Mouse (Mus musculus): Measurements from ENCODE around the gene Slc38a8. TPM values are rescaled to one million over a fixed set of nuclear protein-coding genes. Genes with fewer than 3 reads are reported as not detected.

Gene Slc38a8
- polyA plus RNA-seq, 1 experiment from 2014 or later: not detected

DNA sequence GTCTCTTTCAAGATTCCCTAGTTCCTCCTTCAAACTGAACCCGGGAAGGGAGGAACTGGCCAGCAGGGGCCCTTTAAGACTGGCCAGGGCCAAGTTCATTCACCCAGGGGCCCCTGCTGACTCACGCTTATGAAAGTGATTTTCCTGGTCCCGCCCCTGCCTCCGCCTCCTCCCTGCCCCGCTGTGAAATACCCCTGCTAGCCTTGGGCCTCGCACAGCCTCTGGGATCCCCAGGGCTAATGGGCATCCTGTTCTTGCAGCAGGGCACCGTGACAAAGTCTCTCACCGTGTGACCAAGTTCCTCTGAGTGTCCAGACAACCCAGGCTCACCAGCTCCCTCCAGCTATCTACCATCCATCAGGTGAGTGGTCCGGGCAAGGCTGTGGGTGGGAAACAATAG, 64.6 kb downstream of the Slc38a8 start:
- Histone ChIP-seq H3K27ac (replicated peaks) (no peak overlapping the region), H3K36me3 (no peaks in the 10 kb centered on the region), H3K4me3 (replicated peaks) (no peak overlapping the region), H3K4me2 (no peak overlapping the region), H3K27me3 (replicated peaks) (no peaks in the 10 kb centered on the region; the same call in 1 of the 2 replicates), H3K9ac (replicated peaks) (no peak overlapping the region), H3K9me3 (replicated peaks) (no peaks in the 10 kb centered on the region), H3K4me1 (peaks cover 19% of the 10 kb centered on the region)
- 24% methylated on average over 9 of the region's 9 CpGs for WGBS
- ATAC-seq (ENCODE audit: low FRiP score): no peak

DNA sequence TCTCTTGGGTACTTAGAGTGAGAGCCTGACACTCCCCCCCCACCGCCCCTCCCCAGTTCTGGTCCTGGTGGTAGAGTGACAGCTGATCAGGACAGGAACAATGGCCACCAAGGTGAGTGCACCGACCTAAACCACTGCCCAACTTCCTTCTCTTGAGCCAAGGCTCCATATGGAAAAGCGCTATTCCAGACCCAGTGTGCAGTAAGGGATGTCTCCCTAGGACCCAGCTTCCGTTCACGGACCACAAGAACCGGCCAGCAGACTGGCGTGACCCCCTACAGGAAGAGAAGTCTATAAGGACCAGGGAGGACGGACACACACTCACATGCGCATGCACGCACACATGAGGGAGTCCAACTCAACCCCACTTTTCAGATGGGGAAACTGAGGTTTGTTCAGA, 65.2 kb downstream of the Slc38a8 start:
- Histone ChIP-seq H3K27me3 (replicated peaks) (no peaks in the 10 kb centered on the region; the same call in 1 of the 2 replicates), H3K4me1 (peaks cover 19% of the 10 kb centered on the region), H3K9me3 (replicated peaks) (no peaks in the 10 kb centered on the region), H3K9ac (replicated peaks) (no peak overlapping the region), H3K36me3 (no peaks in the 10 kb centered on the region), H3K4me2 (no peak overlapping the region), H3K27ac (replicated peaks) (no peak overlapping the region), H3K4me3 (replicated peaks) (no peak overlapping the region)
- 88% methylated on average over 10 of the region's 10 CpGs for WGBS
- no peak for ATAC-seq (ENCODE audit: low FRiP score)

DNA sequence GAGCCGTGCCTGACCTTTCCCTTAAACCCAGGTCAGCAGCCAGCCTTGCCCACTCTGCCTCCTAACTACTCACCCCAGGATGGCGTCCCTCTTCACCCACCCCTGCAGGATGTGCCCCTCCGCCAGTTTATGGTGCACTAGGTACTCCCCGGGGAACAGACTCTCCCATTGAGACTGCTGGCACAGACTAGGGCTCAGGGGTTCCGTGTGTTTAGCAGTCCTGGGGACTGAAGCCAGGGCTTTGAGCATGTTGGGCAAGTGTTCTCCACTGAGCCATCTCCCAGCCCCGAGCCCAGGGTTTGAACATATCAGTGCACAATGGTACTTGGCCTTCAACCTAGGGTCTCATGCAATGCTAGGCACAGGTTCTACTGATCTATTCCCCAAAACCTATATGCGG, 66.0 kb downstream of the Slc38a8 start:
- no peaks in the 10 kb centered on the region for H3K36me3 ChIP-seq
- no peak for ATAC-seq (ENCODE audit: low FRiP score)
- WGBS: 82% methylated on average over 7 of the region's 7 CpGs

DNA sequence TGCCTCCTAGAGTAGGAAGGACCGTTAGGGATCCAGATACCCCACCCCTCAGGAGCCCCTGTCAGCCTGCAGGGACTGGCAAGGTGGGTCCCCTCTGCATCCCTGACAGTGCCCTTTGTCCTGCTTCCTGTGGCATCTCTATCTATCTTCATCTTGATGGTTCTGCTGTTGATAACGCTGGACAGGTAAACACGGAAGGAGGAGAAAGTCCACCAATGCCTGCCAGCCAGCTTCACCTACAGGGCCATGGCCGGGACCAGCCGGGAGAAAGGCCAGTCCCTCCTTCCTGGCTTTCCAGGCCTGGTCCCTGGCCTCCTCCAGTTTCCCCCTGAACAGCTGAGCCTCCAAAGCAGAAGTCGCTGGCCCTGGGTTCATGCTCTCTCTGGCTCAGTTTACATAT, 66.9 kb downstream of the Slc38a8 start:
- Histone ChIP-seq H3K27me3 (replicated peaks) (no peaks in the 10 kb centered on the region; the same call in 1 of the 2 replicates), H3K36me3 (no peaks in the 10 kb centered on the region), H3K27ac (replicated peaks) (no peak overlapping the region), H3K9me3 (replicated peaks) (no peaks in the 10 kb centered on the region), H3K4me3 (replicated peaks) (no peak overlapping the region), H3K9ac (replicated peaks) (no peak overlapping the region), H3K4me1 (peaks cover 4% of the 10 kb centered on the region), H3K4me2 (no peak overlapping the region)
- 77% methylated on average over 6 of the region's 6 CpGs for WGBS
- no peak for ATAC-seq (ENCODE audit: low FRiP score)

More for the DNA sequence above, 66.0 kb downstream of the Slc38a8 start:
- no peak overlapping the region for H3K9ac ChIP-seq (replicated peaks)
- H3K27ac ChIP-seq (replicated peaks): no peak overlapping the region
- no peak overlapping the region for H3K4me2 ChIP-seq
- peaks cover 14% of the 10 kb centered on the region for H3K4me1 ChIP-seq
- no peak overlapping the region for H3K4me3 ChIP-seq (replicated peaks)
- H3K9me3 ChIP-seq (replicated peaks): no peaks in the 10 kb centered on the region
- H3K27me3 ChIP-seq (replicated peaks): no peaks in the 10 kb centered on the region; the same call in 1 of the 2 replicates

DNA sequence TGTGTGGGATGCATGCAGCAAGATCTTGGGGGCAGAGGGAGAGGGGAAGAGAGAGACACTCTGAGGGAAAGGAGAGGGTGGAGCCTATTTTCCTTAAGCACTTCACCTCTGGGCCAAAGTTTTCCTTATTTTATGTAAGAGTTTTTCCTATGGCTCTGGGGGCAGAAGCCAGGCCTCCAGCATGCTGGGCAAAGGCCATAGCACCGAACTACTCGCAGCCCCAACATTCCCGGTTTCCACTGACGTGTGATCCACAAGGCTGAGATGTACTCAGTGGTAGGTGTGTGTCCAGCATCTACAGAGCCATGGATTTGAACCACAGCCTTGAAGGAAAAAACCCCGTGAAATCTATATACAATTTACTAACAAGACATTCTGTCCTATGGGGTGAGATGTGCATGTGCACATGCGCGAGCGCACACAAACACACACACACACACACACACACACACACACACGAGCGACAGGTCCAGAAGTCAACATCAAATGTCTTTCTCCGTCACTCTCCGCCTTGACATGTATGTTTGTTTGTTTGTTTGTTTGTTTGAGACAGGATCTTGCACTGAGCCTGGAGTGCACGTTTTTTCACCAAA, 67.8 kb downstream of the Slc38a8 start, which contains the start of gene Osgin1:
Gene Osgin1 (plus strand): TSS at position 543 of the 593 bp plus-strand sequence.
- no peak within 1 kb of the TSS for H3K4me2 ChIP-seq
- no peak within 1 kb of the TSS for H3K9ac ChIP-seq (replicated peaks)
- no peak within 1 kb of the TSS for H3K27ac ChIP-seq (replicated peaks)
- H3K27me3 ChIP-seq (replicated peaks): no peaks in the 10 kb centered on the region; the same call in 1 of the 2 replicates
- H3K4me3 ChIP-seq (replicated peaks): no peak within 1 kb of the TSS
- H3K4me1 ChIP-seq: no peaks in the 10 kb centered on the region
- no peaks in the 10 kb centered on the region for H3K9me3 ChIP-seq (replicated peaks)
- 92% methylated on average over 13 of the region's 13 CpGs for WGBS
- ATAC-seq (ENCODE audit: low FRiP score): no peak
- no peaks in the 10 kb centered on the region for H3K36me3 ChIP-seq

DNA sequence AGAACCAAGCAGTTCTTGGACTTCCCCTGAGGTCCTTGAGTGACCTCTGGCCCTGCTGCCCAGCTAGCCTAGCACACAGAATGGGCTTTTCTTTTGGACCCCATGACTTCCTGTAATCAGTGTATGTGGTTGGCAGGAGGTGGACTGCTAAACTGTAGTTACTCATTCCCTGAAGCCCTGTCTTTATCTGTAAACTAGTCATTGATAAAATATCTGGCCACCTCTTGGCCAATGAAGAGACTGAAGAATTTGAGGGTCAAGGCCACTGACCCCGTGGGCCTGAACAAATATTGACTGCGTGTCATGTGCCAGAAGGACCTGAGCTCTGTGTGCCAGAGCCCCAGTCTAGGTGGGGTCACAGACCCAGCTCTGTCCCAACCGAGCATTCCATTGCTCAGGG, 69.1 kb downstream of the Slc38a8 start:
- H3K4me2 ChIP-seq: no peak overlapping the region
- no peaks in the 10 kb centered on the region for H3K9me3 ChIP-seq (replicated peaks)
- no peak overlapping the region for H3K4me3 ChIP-seq (replicated peaks)
- WGBS: 68% methylated on average over 3 of the region's 3 CpGs
- H3K4me1 ChIP-seq: no peaks in the 10 kb centered on the region
- H3K9ac ChIP-seq (replicated peaks): no peak overlapping the region
- H3K36me3 ChIP-seq: no peaks in the 10 kb centered on the region
- ATAC-seq (ENCODE audit: low FRiP score): no peak
- H3K27ac ChIP-seq (replicated peaks): no peak overlapping the region
- H3K27me3 ChIP-seq (replicated peaks): no peaks in the 10 kb centered on the region; the same call in 1 of the 2 replicates

DNA sequence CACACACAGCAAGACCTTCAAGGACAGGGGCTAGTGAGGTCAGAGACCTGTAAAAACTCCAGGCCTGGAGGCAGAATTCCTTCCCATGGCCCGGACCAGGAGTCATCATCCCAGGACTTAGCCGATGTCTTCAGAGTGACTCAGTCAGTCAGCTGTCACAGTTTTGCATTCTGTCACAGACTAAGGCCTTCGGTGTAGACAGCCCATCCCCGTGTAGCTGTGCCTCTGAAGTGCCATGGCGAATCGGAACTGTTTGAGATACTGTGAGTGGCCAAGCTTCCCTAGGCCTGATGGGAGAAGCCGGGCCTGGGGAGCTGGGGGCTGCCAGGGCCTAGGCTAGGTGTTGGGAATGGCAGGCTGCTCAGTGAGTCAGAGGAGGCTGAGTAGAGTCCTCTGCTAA, 70.8 kb downstream of the Slc38a8 start:
- H3K27ac ChIP-seq (replicated peaks): no peak overlapping the region
- H3K9ac ChIP-seq (replicated peaks): no peak overlapping the region
- no peak overlapping the region for H3K4me2 ChIP-seq
- H3K9me3 ChIP-seq (replicated peaks): no peaks in the 10 kb centered on the region
- H3K4me3 ChIP-seq (replicated peaks): no peak overlapping the region
- ATAC-seq (ENCODE audit: low FRiP score): no peak
- no peaks in the 10 kb centered on the region for H3K36me3 ChIP-seq
- 93% methylated on average over 7 of the region's 7 CpGs for WGBS
- no peaks in the 10 kb centered on the region for H3K27me3 ChIP-seq (replicated peaks)
- no peaks in the 10 kb centered on the region for H3K4me1 ChIP-seq

DNA sequence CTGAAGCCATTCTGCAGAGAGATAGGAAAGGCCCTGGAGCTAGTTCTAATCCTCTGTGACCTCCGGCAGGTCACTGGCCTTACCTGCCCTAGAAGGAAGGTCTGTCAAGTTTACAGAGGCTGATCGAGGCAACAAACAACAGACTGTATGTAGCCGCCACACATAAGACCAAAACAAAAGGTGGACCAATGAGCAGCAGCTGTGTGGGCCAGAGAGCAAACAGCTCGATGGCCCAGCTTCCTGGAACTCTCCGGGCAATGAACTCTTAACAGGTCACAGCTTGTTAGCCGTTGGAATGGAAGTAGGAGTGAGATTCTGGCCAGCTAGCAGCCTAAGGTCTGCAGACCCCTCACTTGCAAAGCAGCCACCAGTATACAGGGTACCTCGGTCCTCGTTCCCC, 71.2 kb downstream of the Slc38a8 start:
- Histone ChIP-seq H3K36me3 (no peaks in the 10 kb centered on the region), H3K4me3 (replicated peaks) (no peak overlapping the region), H3K9ac (replicated peaks) (no peak overlapping the region), H3K4me2 (no peak overlapping the region), H3K9me3 (replicated peaks) (no peaks in the 10 kb centered on the region), H3K4me1 (no peaks in the 10 kb centered on the region), H3K27ac (replicated peaks) (no peak overlapping the region), H3K27me3 (replicated peaks) (no peaks in the 10 kb centered on the region)
- WGBS: 86% methylated on average over 8 of the region's 8 CpGs
- ATAC-seq (ENCODE audit: low FRiP score): no peak

Other genes with a start within 250 kb of the Slc38a8 start
- 708 and 827 TPM in 2 replicates for gene Hsbp1, start 157.2 kb downstream of the Slc38a8 start, polyA plus RNA-seq (2015; fragmentation: Nextera tagmentation; extraction: Ambion mirVana)
- 15.8 and 16.0 TPM in 2 replicates for gene Mlycd, start 106.8 kb downstream of the Slc38a8 start, polyA plus RNA-seq (2015; fragmentation: Nextera tagmentation; extraction: Ambion mirVana)
- gene Osgin1, start 67.6 kb downstream of the Slc38a8 start, polyA plus RNA-seq (2015; fragmentation: Nextera tagmentation; extraction: Ambion mirVana): 0.35 and 0.82 TPM in 2 replicates
- gene Necab2, start 55.0 kb downstream of the Slc38a8 start, polyA plus RNA-seq (2015; fragmentation: Nextera tagmentation; extraction: Ambion mirVana): 35.3 and 45.3 TPM in 2 replicates
- 48.5 and 62.4 TPM in 2 replicates for gene Mbtps1, start 57.0 kb upstream of the Slc38a8 start, polyA plus RNA-seq (2015; fragmentation: Nextera tagmentation; extraction: Ambion mirVana)
- 129 and 137 TPM in 2 replicates for gene Hsdl1, start 73.5 kb upstream of the Slc38a8 start, polyA plus RNA-seq (2015; fragmentation: Nextera tagmentation; extraction: Ambion mirVana)
- 0.20 and 0.45 TPM in 2 replicates for gene Dnaaf1, start 73.5 kb upstream of the Slc38a8 start, polyA plus RNA-seq (2015; fragmentation: Nextera tagmentation; extraction: Ambion mirVana)
- gene Taf1c, start 103.5 kb upstream of the Slc38a8 start, polyA plus RNA-seq (2015; fragmentation: Nextera tagmentation; extraction: Ambion mirVana): 11.8 and 15.0 TPM in 2 replicates
- 0.10 and 0.11 TPM in 2 replicates for gene Adad2, start 111.0 kb upstream of the Slc38a8 start, polyA plus RNA-seq (2015; fragmentation: Nextera tagmentation; extraction: Ambion mirVana)
- gene Kcng4, start 134.0 kb upstream of the Slc38a8 start, polyA plus RNA-seq (2015; fragmentation: Nextera tagmentation; extraction: Ambion mirVana): 0.09 and 0.14 TPM in 2 replicates
- gene Wfdc1, start 164.7 kb upstream of the Slc38a8 start, polyA plus RNA-seq (2015; fragmentation: Nextera tagmentation; extraction: Ambion mirVana): 5.9 and 6.2 TPM in 2 replicates
- gene Atp2c2, start 198.3 kb upstream of the Slc38a8 start, polyA plus RNA-seq (2015; fragmentation: Nextera tagmentation; extraction: Ambion mirVana): 0.36 and 0.41 TPM in 2 replicates

Data from neural tube, embryonic 15.5 days (tissue).